Mouse (Mus musculus): ENCODE measurements around the gene Tm6sf1.
"Not testable (repeated sequence)": the region's sequence is repeated elsewhere in the genome, so short reads cannot be mapped to it uniquely, and the experiment has no call there.

GRCm38 (mm10) chr7:81837771-81838170 lies 21.0 kb upstream of the Tm6sf1 start:
- not testable (repeated sequence) for TF ChIP-seq CTCF (IDR thresholded peaks at IDR 0.05; ENCODE audit: borderline replicate concordance, insufficient read depth, low read depth, low read length); POLR2A (IDR thresholded peaks at IDR 0.05; ENCODE audit: borderline replicate concordance, insufficient read depth, low read length)
